Mouse (Mus musculus) C2C12 (cell line): ENCODE data around the gene Mta2. TPM values are rescaled to one million over a fixed set of nuclear protein-coding genes. Genes with fewer than 3 reads are reported as not detected.

ENCODE experiments used
- H3K27me3 ChIP-seq: one replicate; pipeline ENCODE4 v1.6.1; 2011; ENCODE audit not compliant: control insufficient read depth, insufficient read depth, insufficient read length
- H3K36me3 ChIP-seq: one replicate; pipeline ENCODE4 v1.6.1; 2011; ENCODE audit not compliant: control insufficient read depth, insufficient read depth
- H3K4me3 ChIP-seq: one replicate; pipeline ENCODE4 v1.5.1; 2011; ENCODE audit warnings: mild to moderate bottlenecking, control low read depth; ENCODE audit not compliant: poor library complexity, insufficient read depth, severe bottlenecking
- H3K79me2 ChIP-seq: one replicate; pipeline ENCODE4 v1.6.1; 2011; ENCODE audit not compliant: control insufficient read depth, insufficient read depth
- H3K79me3 ChIP-seq: one replicate; pipeline ENCODE4 v1.6.1; 2011; ENCODE audit warnings: low read depth, control low read depth
- H3ac ChIP-seq: one replicate; pipeline ENCODE3; 2011; ENCODE audit warnings: low read depth; ENCODE audit not compliant: control insufficient read depth, insufficient read length
- CEBPB ChIP-seq: IDR thresholded peaks from one replicate; pipeline ENCODE4 v1.6.1; 2011; ENCODE audit warnings: low read depth, mild to moderate bottlenecking, control low read depth, moderate library complexity
- CTCF ChIP-seq: IDR thresholded peaks from one replicate; pipeline ENCODE4 v1.5.1; 2011; ENCODE audit not compliant: control insufficient read depth, insufficient read depth, insufficient read length
- FOSL1 ChIP-seq: IDR thresholded peaks from one replicate; pipeline ENCODE4 v1.8.0; 2011; ENCODE audit warnings: mild to moderate bottlenecking, low read length; ENCODE audit not compliant: poor library complexity, insufficient read depth, severe bottlenecking
- MAX ChIP-seq: IDR thresholded peaks from one replicate; pipeline ENCODE4 v1.6.1; 2011; ENCODE audit warnings: mild to moderate bottlenecking, control low read depth
- MYOD1 ChIP-seq: IDR thresholded peaks from one replicate; pipeline ENCODE4 v1.6.1; 2011; ENCODE audit warnings: low read depth; ENCODE audit not compliant: control insufficient read depth, insufficient read length
- MYOG ChIP-seq: IDR thresholded peaks from one replicate; pipeline ENCODE4 v1.6.1; 2011; ENCODE audit not compliant: control insufficient read depth, insufficient read length; ENCODE audit errors: extremely low read depth
- USF1 ChIP-seq: IDR thresholded peaks from one replicate; pipeline ENCODE4 v1.6.1; 2011; ENCODE audit warnings: low read depth, mild to moderate bottlenecking, control low read depth, moderate library complexity
- polyA plus RNA-seq: library from polyadenylated mRNA; unstranded; fragments of >200 nt; fragmentation: generic; extraction: Trizol; gene quantifications from one replicate; pipeline ENCODE4 v1.2.1, GENCODE M21; 2012; ENCODE audit warnings: missing spikeins

Gene Mta2
- polyA plus RNA-seq, 1 experiment: 109 TPM

- H3ac ChIP-seq: no peak overlapping the region
- peaks cover 100% of the 10 kb centered on the region for H3K79me3 ChIP-seq
- peaks cover 100% of the 10 kb centered on the region for H3K79me2 ChIP-seq
- H3K4me3 ChIP-seq: no peak overlapping the region
- no peaks in the 10 kb centered on the region for H3K27me3 ChIP-seq
- TF ChIP-seq CTCF (peak; percentile 11), MYOD1 (no peak), MYOG (no peak), USF1 (no peak), CEBPB (no peak), MAX (no peak), FOSL1 (no peak)
- peaks cover 83% of the 10 kb centered on the region for H3K36me3 ChIP-seq
These were observed 54.9 kb downstream of the Mta2 start for GRCm38 (mm10) chr19:8996601-8997000.

GRCm38 (mm10) chr19:8997546-8997945 lies 55.9 kb downstream of the Mta2 start:
- Histone ChIP-seq H3K27me3 (no peaks in the 10 kb centered on the region), H3K79me2 (peaks cover 100% of the 10 kb centered on the region), H3K79me3 (peaks cover 100% of the 10 kb centered on the region), H3K36me3 (peaks cover 83% of the 10 kb centered on the region), H3K4me3 (no peak overlapping the region), H3ac (peak overlapping the region; percentile 16)
- no peak for TF ChIP-seq USF1
- peak; percentile 56 for TF ChIP-seq FOSL1
- no peak for TF ChIP-seq MYOD1
- no peak for TF ChIP-seq MYOG
- TF ChIP-seq MAX: peak; percentile 97
- TF ChIP-seq CEBPB: peak; percentile 51
- TF ChIP-seq CTCF: no peak

GRCm38 (mm10) chr19:8998546-8998945 lies 56.9 kb downstream of the Mta2 start:
- no peaks in the 10 kb centered on the region for H3K27me3 ChIP-seq
- TF ChIP-seq CEBPB: no peak
- no peak for TF ChIP-seq USF1
- no peak for TF ChIP-seq MYOD1
- no peak for TF ChIP-seq FOSL1
- no peak for TF ChIP-seq MYOG
- no peak for TF ChIP-seq MAX
- TF ChIP-seq CTCF: no peak
- peaks cover 100% of the 10 kb centered on the region for H3K79me2 ChIP-seq
- no peak overlapping the region for H3ac ChIP-seq
- H3K79me3 ChIP-seq: peaks cover 100% of the 10 kb centered on the region
- H3K4me3 ChIP-seq: no peak overlapping the region
- H3K36me3 ChIP-seq: peaks cover 84% of the 10 kb centered on the region

GRCm38 (mm10) chr19:8999223-8999622 lies 57.5 kb downstream of the Mta2 start:
- peaks cover 84% of the 10 kb centered on the region for H3K36me3 ChIP-seq
- H3K27me3 ChIP-seq: no peaks in the 10 kb centered on the region
- TF ChIP-seq USF1 (no peak), MAX (no peak), MYOD1 (no peak), CTCF (no peak), CEBPB (no peak), MYOG (no peak), FOSL1 (no peak)
- H3K79me2 ChIP-seq: peaks cover 100% of the 10 kb centered on the region
- H3ac ChIP-seq: no peak overlapping the region
- peaks cover 100% of the 10 kb centered on the region for H3K79me3 ChIP-seq
- no peak overlapping the region for H3K4me3 ChIP-seq

Other genes with a start within 250 kb of the Mta2 start
- gene Slc3a2, start 218.5 kb upstream of the Mta2 start, polyA plus RNA-seq: 207 TPM
- gene Wdr74, start 206.0 kb upstream of the Mta2 start, polyA plus RNA-seq: 116 TPM
- gene 1700092M07Rik, start 201.2 kb upstream of the Mta2 start, polyA plus RNA-seq: 1.7 TPM
- 32.9 TPM for gene Stx5a, start 200.5 kb upstream of the Mta2 start, polyA plus RNA-seq
- 78.5 TPM for gene Nxf1, start 184.8 kb upstream of the Mta2 start, polyA plus RNA-seq
- 58.2 TPM for gene Tmem223, start 170.9 kb upstream of the Mta2 start, polyA plus RNA-seq
- gene Tmem179b, start 167.4 kb upstream of the Mta2 start, polyA plus RNA-seq: 28.7 TPM
- gene Taf6l, start 155.5 kb upstream of the Mta2 start, polyA plus RNA-seq: 28.5 TPM
- 178 TPM for gene Polr2g, start 143.3 kb upstream of the Mta2 start, polyA plus RNA-seq
- gene Zbtb3, start 139.3 kb upstream of the Mta2 start, polyA plus RNA-seq: 3.6 TPM
- gene Ttc9c, start 122.5 kb upstream of the Mta2 start, polyA plus RNA-seq: 17.7 TPM
- gene Hnrnpul2, start 121.9 kb upstream of the Mta2 start, polyA plus RNA-seq: 45.5 TPM
- gene AC129217.1, start 112.1 kb upstream of the Mta2 start, polyA plus RNA-seq: 0.54 TPM
- gene Bscl2, start 104.4 kb upstream of the Mta2 start, polyA plus RNA-seq: 5.4 TPM
- gene Gng3, start 102.7 kb upstream of the Mta2 start, polyA plus RNA-seq: 0.20 TPM
- 0.25 TPM for gene Lrrn4cl, start 91.1 kb upstream of the Mta2 start, polyA plus RNA-seq
- 169 TPM for gene Ubxn1, start 70.4 kb upstream of the Mta2 start, polyA plus RNA-seq
- 34.4 TPM for gene Uqcc3, start 61.0 kb upstream of the Mta2 start, polyA plus RNA-seq
- 8.6 TPM for gene Lbhd1, start 58.1 kb upstream of the Mta2 start, polyA plus RNA-seq
- gene Gm49403, start 57.9 kb upstream of the Mta2 start, polyA plus RNA-seq: not detected
- gene 1810009A15Rik, start 53.0 kb upstream of the Mta2 start, polyA plus RNA-seq: 175 TPM
- gene Gm49416, start 52.9 kb upstream of the Mta2 start, polyA plus RNA-seq: 0.61 TPM
- gene Ints5, start 48.9 kb upstream of the Mta2 start, polyA plus RNA-seq: 48.0 TPM
- 117 TPM for gene Ganab, start 43.8 kb upstream of the Mta2 start, polyA plus RNA-seq
- gene B3gat3, start 21.5 kb upstream of the Mta2 start, polyA plus RNA-seq: 60.1 TPM
- gene Rom1, start 12.5 kb upstream of the Mta2 start, polyA plus RNA-seq: 10.4 TPM
- gene Eml3, start 12.3 kb upstream of the Mta2 start, polyA plus RNA-seq: 28.7 TPM
- 24.2 TPM for gene Tut1, start 12.0 kb downstream of the Mta2 start, polyA plus RNA-seq
- 1,028 TPM for gene Eef1g, start 25.2 kb downstream of the Mta2 start, polyA plus RNA-seq
- 86.8 TPM for gene Ahnak, start 47.4 kb downstream of the Mta2 start, polyA plus RNA-seq
- not detected for gene Scgb1a1, start 146.1 kb downstream of the Mta2 start, polyA plus RNA-seq
- 4.1 TPM for gene Asrgl1, start 193.8 kb downstream of the Mta2 start, polyA plus RNA-seq